Mouse (Mus musculus): ENCODE measurements around the gene Ovch2. TPM values are rescaled to one million over a fixed set of nuclear protein-coding genes. Genes with fewer than 3 reads are reported as not detected.

Gene Ovch2
- polyA plus RNA-seq, 1 experiment from 2014 or later, result not detected

- Histone ChIP-seq H3K36me3 (ENCODE audit: control insufficient read depth, insufficient read depth, low read length) (peaks cover 22% of the 10 kb centered on the region), H3K9ac (ENCODE audit: low read depth, low read length) (no peak overlapping the region), H3K4me3 (ENCODE audit: low read depth, low read length) (no peak overlapping the region), H3K4me2 (ENCODE audit: low read depth, low read length) (no peak overlapping the region), H3K4me1 (ENCODE audit: control insufficient read depth, insufficient read depth, low read length) (no peaks in the 10 kb centered on the region), H3K9me3 (ENCODE audit: control insufficient read depth, low read length) (no peaks in the 10 kb centered on the region), H3K27ac (replicated peaks; ENCODE audit: low read depth, low read length) (no peak overlapping the region), H3K27me3 (replicated peaks; ENCODE audit: control insufficient read depth, insufficient read depth, low read length) (no peaks in the 10 kb centered on the region)
- DNase-seq (ENCODE audit: low spot score) (no peak), ATAC-seq (ENCODE audit: low read depth) (no peak)
- 71% methylated on average over 2 of the region's 2 CpGs for WGBS
Observed at GRCm38 (mm10) chr7:107733162-107733561, 67.8 kb downstream of the Ovch2 start.

Other genes with a start within 250 kb of the Ovch2 start
- 26.9 and 31.3 TPM in 2 replicates for gene Olfml1, start 233.8 kb downstream of the Ovch2 start, polyA plus RNA-seq (2014; fragmentation: Nextera tagmentation; extraction: Ambion mirVana)
- 12.4 and 14.3 TPM in 2 replicates for gene Ppfibp2, start 206.0 kb downstream of the Ovch2 start, polyA plus RNA-seq (2014; fragmentation: Nextera tagmentation; extraction: Ambion mirVana)
- gene 5330417H12Rik, start 176.0 kb downstream of the Ovch2 start, polyA plus RNA-seq (2014; fragmentation: Nextera tagmentation; extraction: Ambion mirVana), result not detected in 2 replicates
- gene Cyb5r2, start 43.2 kb downstream of the Ovch2 start, polyA plus RNA-seq (2014; fragmentation: Nextera tagmentation; extraction: Ambion mirVana), result 0.33 and 0.60 TPM in 2 replicates
- gene Olfr467, start 11.1 kb upstream of the Ovch2 start, polyA plus RNA-seq (2014; fragmentation: Nextera tagmentation; extraction: Ambion mirVana), result not detected in 2 replicates
- not detected in 2 replicates for gene Olfr469, start 24.3 kb upstream of the Ovch2 start, polyA plus RNA-seq (2014; fragmentation: Nextera tagmentation; extraction: Ambion mirVana)
- not detected in 2 replicates for gene Olfr470, start 46.3 kb upstream of the Ovch2 start, polyA plus RNA-seq (2014; fragmentation: Nextera tagmentation; extraction: Ambion mirVana)
- not detected in 2 replicates for gene Olfr472, start 96.7 kb upstream of the Ovch2 start, polyA plus RNA-seq (2014; fragmentation: Nextera tagmentation; extraction: Ambion mirVana)
- not detected in 2 replicates for gene Olfr473, start 129.2 kb upstream of the Ovch2 start, polyA plus RNA-seq (2014; fragmentation: Nextera tagmentation; extraction: Ambion mirVana)
- gene Olfr474, start 153.4 kb upstream of the Ovch2 start, polyA plus RNA-seq (2014; fragmentation: Nextera tagmentation; extraction: Ambion mirVana), result not detected in 2 replicates
- gene Olfr476, start 163.6 kb upstream of the Ovch2 start, polyA plus RNA-seq (2014; fragmentation: Nextera tagmentation; extraction: Ambion mirVana), result not detected in 2 replicates
- gene Olfr477, start 185.5 kb upstream of the Ovch2 start, polyA plus RNA-seq (2014; fragmentation: Nextera tagmentation; extraction: Ambion mirVana), result not detected in 2 replicates
- not detected in 2 replicates for gene Olfr478, start 232.8 kb upstream of the Ovch2 start, polyA plus RNA-seq (2014; fragmentation: Nextera tagmentation; extraction: Ambion mirVana)
- gene Olfr479, start 249.5 kb upstream of the Ovch2 start, polyA plus RNA-seq (2014; fragmentation: Nextera tagmentation; extraction: Ambion mirVana), result not detected in 2 replicates